Mouse (Mus musculus): Measurements from ENCODE around the gene Mertk.

The Mertk gene

DNA sequence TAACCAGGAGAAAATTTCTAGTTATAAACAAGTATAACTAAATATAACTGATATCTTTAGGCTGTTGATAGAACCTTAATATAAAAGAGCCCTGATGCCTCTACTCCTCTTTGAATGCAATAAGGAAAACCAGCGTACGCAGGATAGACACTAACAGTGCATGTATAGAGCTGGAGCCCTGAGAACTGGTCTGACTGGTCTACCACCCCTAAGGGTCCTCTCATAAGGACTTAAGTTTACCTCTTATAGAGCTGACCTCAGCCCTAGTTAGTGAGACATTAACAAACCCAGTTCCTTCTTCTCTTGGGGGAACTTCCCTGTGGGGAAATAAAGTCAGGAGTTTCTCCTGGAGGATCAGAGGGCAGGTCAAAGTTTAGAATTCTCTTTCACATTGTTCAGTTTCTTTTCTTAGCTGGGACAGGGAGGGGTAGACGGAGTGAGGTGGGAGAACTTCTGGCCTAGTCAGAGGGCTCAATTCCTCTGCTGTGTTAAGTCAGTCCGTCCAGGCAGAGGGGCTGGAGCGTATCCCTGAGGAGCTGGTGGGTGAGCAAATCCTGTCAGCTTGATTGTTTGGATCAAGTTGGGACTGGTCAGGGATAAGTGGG, 23.5 kb downstream of the Mertk start:
- no peak for DNase-seq (ENCODE audit: low read depth)

DNA sequence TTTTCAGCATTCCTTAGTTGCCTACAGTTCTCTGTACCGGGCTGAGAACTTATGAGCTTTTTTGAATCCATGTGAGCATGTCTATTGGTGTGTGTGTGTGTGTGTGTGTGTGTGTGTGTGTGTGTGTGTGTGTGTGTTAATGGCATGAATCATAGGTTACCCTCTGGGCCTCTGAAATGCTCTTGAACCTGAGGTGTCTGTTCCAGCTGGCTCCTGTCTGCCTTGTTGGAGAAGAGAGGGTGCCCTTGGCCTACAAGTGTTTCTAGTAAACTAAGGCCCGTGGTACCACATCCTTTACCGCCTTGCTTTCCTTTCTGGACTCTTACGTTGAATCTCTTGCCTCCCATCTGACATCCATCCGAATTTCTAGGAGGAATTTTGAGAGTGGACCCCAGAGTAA, 27.3 kb downstream of the Mertk start:
- no peak for DNase-seq (ENCODE audit: low read depth)

DNA sequence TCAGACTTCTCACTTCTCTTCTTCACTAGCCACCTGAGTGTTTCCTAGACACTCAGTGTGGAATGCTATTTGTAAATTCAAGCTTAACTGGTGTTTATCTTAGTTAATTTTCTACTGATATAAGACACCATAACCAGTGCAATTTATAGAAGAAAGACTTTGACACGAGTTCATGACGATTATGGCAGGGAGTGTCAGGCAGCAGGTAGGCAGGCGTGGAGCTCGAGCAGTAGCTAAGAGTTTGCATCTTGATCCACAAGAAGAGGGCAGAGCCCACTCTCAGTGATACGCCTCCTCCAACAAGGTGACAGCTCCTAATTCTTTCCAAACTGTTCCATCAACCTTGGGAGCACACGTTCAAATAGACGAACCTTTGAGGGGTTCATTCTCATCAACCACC, 27.9 kb downstream of the Mertk start:
- no peak for DNase-seq (ENCODE audit: low read depth)

DNA sequence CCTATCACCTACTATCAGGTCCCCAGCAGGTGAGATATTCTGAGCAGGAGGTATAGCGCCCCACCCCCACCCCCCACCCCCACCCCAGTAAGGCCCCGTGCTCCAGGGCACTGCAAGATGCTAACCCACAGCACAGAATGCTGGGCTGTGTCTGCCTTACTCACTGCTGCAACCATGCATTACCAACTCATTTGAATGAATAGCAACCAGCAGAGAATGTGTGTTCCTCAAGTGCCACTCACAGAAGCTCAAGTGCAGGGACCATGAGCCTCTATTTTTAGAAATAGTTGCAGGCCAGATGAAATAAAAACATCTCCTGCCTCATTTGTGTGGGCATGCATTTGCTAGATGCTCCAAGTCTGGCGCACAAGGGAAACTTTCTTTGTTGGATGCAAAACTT, 28.8 kb downstream of the Mertk start:
- no peak for DNase-seq (ENCODE audit: low read depth)

DNA sequence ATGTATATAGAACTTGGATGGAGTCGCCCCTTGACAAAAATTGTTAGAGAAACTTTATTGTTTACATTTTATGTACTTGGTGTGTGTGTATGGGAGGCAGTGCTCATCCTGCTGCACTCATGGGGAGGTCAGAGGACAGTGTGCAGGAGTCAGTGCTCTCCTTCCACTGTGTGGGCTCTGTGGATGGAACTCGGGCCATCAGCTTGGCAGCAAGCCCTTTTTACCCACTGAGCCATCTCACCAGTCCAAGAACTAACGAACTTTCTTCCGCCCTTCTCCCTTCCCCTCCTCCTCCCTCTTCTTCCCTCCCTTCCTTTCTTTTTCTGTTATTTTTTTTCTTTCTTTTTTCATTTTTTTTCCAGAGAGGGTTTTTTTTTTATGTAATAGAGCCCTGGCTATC, 29.3 kb downstream of the Mertk start:
- DNase-seq (ENCODE audit: low read depth): no peak

DNA sequence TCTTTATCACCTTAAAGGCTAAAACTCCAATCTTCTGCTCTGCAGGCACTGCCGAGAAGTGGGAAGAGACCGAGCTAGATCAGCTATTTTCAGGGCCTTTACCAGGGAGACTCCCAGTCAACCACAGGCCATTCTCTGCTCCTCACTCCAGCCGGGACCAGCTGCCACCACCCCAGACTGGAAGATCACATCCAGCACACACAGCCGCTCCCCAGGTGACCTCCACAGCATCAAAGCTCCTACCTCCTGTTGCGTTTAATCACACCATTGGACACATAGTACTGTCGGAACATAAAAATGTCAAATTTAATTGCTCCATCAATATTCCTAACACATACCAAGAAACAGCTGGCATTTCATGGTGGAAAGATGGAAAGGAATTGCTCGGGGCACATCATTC, 30.4 kb downstream of the Mertk start:
- no peak for DNase-seq (ENCODE audit: low read depth)

DNA sequence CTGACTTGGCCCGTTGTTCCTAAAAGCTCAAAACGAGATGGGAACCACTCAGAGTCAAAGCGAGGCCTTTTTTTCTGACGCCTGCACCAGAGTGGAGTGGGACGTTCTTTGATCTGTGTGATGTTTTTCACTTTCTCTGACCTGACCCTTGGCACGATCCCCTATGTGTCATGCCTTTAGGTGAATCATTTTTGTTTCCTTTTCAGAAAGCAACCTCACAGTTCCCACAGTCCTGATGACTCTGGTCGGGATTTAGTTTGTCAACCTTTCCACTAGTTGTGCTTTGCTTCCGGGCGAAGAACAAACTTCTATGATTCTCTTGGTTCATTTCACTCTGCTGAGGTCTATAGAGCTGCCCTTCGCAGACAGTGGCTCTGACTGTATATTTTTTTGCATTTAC, 32.8 kb downstream of the Mertk start:
- DNase-seq (ENCODE audit: low read depth): peak; percentile 68

DNA sequence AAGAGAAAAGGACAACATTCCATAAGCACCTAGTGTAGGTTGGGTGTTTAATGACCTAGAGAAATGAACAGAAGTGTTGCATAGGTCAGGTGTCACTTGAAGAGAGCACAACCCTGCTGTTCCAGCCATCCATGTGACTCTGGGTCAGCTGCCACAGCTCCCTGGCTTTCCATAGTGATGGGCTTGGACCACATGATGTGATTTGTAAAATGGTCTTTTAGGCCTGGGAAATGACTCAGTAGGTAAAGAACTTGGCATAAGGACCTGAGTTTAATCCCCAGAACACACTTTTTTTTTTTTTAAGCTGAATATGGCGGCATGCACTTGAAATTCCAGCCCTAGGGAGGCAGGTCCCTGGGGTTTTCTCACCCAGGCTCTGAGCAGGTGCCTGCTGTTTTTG, 33.2 kb downstream of the Mertk start:
- DNase-seq (ENCODE audit: low read depth): peak; percentile 27

DNA sequence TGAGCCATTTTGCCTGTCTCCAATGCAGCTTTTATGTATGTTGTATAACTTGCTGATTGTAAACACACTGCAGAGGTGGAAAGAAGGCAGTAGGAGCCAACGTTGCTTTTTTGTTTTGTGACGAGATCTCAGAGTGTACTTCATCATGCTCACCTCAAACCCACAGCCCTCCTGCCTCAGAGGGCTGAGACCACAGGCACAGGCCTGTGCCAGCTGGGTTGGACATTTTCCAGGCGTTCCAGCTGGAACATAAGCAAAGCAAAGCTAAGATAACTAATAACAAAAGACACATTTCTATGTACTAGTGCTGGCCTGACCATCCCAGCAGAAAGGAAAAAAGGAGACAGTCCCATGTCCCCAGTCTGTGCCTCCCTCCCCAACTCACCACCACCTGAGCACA, 36.3 kb downstream of the Mertk start:
- DNase-seq (ENCODE audit: low read depth): no peak

DNA sequence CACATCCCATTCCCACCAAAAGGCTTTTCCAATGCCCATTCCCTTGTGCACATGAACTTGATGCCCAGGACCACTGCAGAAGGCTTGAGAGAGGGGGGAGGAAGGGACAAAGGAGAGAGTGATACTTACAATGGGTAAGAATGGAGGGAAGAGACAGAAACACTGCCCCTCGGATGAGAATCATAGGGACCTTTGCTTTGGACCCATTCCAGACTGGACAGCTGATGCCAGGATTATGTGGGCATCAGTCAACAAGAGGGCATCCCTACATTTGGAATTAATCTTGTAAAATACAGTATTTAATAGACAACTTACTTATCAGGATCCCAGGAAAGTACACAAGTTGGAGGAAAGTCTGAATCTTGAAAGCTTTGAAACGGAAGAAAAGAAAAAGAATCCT, 38.3 kb downstream of the Mertk start:
- DNase-seq (ENCODE audit: low read depth): no peak

DNA sequence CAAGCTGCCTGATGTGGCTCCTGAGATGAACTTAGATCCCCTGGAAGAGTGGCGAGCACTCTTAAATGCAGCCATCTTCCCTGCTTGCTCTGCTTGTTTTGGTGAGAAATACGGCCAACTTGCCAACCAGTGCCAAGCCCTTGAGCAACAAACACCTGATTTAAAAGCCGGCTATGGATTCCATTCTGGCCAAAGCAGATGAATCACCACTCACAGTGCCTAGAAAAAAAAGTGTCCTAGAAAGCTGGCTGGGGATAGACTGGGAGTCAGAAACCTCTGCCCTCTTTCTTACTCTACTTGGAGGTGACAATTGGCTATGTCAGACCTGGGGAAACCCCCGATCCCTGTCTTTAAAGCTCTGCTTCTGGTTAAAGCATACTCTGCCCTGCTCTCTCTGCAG, 39.0 kb downstream of the Mertk start:
- DNase-seq (ENCODE audit: low read depth): peak; percentile 85

DNA sequence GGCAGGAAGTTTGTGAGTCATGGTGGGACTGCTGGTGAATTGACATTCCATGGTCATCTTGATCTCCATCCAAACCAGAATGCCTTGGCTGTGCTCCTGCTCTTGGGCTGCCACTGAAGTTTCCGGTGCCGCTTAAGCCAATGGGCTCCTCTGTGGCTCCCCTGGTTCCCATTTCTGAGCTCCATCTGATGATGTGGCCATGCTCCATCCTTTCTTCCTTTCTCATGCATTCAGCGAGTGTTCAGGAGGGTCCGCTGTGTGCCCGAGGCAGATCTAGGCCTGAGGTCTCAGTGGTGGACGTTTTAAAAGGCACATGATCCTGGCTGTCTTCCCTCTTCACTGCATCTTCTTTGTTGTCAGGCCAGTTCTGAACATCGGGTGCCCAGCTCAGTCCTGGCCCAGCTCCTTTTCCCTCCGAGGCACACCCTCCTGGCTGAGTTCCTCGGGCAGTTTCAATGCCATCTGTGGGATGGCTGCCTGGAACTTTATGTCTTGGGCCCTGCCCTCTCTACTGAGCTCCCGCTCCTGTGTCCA, 40.0 kb downstream of the Mertk start:
- DNase-seq (ENCODE audit: low read depth): peak; percentile 93

DNA sequence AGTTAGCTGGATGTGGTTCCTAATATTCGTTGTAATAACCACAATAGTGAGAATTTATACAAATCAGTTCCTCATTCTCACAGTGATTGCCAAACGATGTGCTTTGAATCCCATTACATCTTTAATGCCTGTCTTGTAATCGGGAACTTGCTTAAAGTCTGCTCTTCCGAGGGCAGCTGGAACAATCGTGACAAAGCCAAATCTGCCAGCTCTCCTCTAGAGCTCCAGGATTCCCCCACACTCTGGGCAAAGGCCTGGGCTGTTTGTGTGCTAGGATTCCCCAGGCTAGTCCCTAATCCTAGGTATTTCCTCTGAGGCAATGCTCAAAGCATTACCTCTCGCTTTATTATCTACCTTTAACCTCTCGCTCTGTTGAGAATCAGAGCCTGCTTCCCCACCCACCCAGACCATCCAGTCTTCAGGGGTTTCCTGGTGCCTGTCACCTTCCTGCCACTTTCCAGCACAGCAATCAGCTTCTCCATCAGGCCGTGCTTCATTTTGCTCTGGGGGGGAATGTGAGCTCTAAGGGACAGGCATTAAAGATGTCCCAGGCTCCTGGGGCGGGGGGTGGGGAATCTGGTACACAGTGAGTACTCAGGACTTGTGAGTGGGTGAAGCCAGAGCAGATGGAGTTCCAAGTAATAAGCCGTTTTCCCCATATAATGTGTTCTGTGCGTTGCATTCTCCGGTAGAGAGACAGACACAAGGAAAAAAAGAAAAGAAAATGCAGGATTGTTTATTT, 47.3 kb downstream of the Mertk start:
- no peak for DNase-seq (ENCODE audit: low read depth)

DNA sequence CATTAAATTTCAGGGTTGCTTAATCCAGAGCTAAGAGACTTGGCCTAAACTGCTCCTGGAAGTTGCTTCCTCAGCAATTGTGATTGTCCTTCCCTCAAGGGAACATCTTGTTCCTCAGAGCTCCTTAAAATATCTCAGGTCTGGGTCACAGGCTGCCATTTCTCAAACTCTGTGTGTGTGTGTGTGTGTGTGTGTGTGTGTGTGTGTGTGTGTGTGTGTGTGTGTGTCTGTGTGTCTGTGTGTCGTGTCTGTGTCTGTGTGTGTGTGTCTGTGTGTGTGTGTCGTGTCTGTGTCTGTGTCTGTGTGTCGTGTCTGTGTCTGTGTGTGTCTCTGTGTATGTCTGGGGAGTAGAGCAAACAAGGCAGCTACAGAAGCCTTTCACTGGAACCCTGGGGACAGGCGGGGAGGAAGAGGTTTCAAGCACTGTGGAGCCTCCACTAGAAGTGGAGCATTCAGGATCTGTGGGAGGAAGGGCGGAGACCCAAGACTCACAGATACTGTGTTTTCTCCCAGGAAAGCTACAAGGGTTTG, 47.9 kb downstream of the Mertk start:
- no peak for DNase-seq (ENCODE audit: low read depth)

DNA sequence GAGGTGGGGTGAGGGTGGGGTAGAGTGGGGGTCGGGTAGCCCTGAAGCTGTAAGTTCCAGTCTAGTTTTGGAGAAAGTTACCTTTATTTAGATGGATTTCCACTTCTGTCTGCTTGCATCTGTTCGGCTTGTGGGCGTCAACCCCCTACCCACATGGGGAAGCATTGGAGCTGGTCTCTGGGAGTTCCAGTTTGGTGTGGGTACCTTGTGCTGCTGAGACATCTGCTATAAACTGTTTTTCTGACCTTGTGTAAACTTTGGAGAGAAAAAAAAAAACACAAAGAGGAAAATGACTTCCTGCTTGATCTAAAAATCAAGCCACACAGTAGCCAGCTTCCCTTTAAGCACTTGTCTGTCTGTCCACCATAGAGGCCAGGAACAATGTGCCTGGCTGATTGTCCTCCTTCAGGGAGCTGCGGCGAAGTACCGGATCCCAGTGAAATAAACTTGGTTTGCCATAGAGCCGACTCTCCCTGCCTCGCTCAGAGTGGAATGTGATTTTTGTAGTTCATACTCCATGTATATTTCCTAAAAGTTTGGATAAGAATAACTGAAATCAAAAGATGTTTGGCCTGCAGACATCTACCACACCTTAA, 48.8 kb downstream of the Mertk start:
- no peak for DNase-seq (ENCODE audit: low read depth)

DNA sequence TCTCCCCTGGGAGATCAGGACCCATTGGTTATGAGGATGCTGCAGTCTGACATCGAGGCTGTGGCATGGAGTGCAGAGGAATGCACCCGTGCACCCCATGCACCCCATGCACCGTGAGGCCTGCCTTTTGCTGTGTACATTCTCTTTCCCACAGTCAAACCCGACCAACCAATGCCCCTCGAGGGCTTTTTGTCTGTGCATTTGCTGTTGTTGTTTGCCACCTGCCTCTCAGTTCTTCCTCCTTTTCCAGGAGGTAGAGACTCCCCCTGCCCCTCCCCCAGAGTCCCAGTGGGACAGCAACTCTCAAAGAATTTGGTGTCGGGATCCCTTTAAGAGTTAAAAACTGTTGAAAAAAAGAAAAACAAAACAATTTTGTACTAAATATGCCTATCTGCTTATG, 49.4 kb downstream of the Mertk start:
- no peak for DNase-seq (ENCODE audit: low read depth)

DNA sequence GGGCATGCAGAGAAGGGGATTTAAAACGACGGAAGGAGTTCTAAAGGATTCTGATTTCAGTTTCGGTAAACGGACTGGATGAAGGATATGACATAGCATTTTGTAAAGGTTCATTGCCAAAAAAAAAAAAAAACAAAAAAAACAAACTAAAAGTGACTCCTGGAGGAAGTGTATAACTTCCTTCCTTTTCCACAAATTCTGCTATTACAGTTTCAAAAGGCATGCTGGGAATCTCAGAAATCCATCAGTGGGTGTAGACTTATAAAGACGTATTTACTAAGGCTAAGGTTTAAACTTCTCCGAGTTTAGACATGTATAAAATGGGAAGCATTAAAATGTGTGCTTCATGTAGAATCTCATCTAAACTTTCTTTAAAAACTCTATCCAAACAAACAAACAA, 52.3 kb downstream of the Mertk start:
- no peak for DNase-seq (ENCODE audit: low read depth)

DNA sequence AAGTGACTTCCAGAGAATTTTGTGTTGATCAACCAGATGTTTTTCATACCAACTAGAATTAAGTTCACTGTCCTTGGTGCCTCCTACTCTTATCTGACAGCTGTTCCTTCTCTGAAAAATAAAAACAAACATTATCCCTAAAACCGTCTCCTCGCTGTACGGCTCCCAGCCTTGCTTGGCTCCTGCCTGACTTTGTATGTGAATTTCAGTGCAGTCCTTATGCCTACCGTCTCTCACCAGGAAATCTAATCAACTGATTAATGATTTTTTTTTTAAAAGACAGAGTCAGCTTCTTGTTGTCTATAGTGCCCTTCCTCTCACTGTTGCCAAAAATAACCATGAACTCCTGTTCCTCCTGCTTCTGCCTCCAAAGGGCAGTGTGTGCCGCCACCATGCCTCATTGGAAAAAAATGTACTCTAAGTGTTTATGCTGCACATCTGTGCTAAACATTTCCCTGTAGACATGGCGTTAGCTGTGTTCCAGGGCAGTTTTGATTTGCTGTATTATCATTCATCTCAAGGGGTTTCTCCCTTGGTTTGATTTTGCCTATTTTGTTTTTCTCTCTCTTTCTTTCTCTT, 54.6 kb downstream of the Mertk start:
- no peak for DNase-seq (ENCODE audit: low read depth)

DNA sequence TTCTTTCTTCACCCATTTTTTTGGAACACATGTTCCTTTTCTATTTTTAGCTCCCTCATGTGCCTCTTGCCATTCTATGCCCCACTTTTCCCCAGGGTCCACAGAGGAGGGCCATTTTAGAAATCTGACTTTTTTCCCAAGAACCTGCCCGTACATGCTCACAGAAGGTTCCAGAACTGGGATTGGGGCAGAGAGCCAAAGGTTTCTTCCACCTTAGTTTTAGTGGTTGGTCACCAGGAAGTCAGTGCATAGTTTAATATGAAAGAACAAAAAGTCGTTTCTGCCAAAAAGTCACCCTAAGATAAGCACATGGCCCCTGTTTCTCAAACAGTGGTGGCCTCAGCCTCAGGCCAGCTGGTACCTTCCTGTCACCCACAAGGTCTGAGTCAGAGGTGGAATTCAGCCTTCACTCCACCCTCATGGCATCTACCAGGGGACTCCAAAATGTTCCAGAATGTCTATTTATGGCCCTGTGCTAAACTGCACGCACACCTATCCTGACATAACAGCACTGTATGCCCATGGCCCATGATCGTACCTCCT, 56.5 kb downstream of the Mertk start:
- DNase-seq (ENCODE audit: low read depth): no peak

DNA sequence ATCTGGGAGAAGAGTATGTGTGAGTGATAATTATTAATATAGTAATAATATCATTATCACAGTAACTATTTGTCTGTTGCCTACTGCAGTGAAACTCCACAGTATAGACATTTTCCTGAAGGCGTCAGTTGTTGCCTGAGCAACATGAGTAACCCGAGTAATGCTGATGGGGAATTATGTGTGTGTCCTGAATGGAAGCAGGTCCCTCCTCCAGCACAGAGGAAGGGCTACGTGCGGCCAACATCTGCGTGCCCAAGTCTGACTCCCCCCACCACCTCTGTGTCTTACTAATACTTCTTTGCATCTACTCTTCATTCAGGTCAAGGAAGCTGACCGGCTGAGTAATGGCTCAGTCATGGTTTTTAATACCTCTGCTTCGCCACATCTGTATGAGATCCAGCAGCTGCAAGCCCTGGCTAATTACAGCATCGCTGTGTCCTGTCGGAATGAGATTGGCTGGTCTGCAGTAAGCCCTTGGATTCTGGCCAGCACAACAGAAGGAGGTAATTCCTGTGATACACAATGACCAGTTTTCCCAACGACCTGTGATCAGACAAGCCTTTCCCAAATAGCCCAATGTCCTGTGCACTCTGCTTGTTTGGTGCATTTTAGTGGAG, 60.1 kb downstream of the Mertk start:
- DNase-seq (ENCODE audit: low read depth): peak; percentile 33

DNA sequence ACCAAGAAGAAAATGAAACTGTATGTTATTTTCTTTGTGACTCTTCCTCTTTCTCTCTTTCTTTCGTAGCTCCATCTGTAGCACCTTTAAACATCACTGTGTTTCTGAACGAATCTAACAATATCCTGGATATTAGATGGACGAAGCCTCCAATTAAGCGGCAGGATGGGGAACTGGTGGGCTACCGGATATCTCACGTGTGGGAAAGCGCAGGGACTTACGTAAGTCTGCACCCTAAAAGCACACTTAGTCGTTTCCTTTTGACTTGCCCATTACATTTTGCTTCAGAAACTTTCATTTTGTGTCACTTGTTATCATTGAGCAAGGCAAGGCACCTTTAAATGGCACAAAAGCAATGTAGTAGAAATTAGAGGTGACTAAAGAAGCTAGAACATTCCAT, 63.3 kb downstream of the Mertk start:
- DNase-seq (ENCODE audit: low read depth): no peak

DNA sequence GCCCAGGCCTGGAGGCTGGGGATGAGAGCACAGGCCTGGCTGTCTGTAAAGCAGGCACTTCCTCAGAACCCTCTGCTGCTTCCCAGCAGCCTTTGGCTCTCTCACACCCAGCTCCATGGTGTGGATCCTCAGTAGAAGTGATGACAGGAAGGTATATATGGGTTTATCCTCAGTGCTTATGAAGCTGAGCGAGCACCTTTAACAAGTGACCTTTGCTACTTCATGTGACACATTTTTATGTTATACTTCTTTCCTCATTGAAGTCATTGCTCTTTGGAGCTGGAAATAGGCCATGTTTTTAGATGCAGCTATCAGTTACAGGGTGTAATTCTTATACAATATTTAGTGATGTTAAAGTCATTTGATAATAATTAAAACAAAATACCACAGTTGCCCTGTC, 67.0 kb downstream of the Mertk start:
- DNase-seq (ENCODE audit: low read depth): no peak

Measured in fibroblast of lung, adult 2 months (primary cell).